Mouse (Mus musculus) lung, embryonic 14.5 days (tissue): ENCODE measurements around the gene Noxa1. TPM values are rescaled to one million over a fixed set of nuclear protein-coding genes. Genes with fewer than 3 reads are reported as not detected.

Experiments
- ATAC-seq: fragments of 200-750 bp; cut with Nextera tagmentation; 2 replicates; pipeline ENCODE4 v1.8.0; 2017; ENCODE audit warnings: mild to moderate bottlenecking, moderate TSS enrichment, moderate library complexity; ENCODE audit not compliant: insufficient read depth
- DNase-seq: peaks from one replicate; pipeline ENCODE4 v3.0.0-alpha.2; 2015
- H3K27ac ChIP-seq: fragments of 300-500 bp; sonication (generic); 2 replicates; pipeline ENCODE4 v1.5.1; 2014; ENCODE audit warnings: low read depth, mild to moderate bottlenecking, moderate library complexity
- H3K27me3 ChIP-seq: fragments of 300-500 bp; sonication (generic); 2 replicates; pipeline ENCODE4 v1.6.1; 2014; ENCODE audit warnings: low read length, control low read depth; ENCODE audit not compliant: insufficient read depth
- H3K36me3 ChIP-seq: fragments of 300-500 bp; sonication (generic); 2 replicates; pipeline ENCODE4 v1.6.1; 2014; ENCODE audit warnings: control low read depth; ENCODE audit not compliant: insufficient read depth
- H3K4me1 ChIP-seq: fragments of 300-500 bp; sonication (generic); 2 replicates; pipeline ENCODE4 v1.6.1; 2014; ENCODE audit warnings: antibody characterized with exemption, control low read depth; ENCODE audit not compliant: insufficient read depth
- H3K4me2 ChIP-seq: fragments of 300-500 bp; sonication (generic); 2 replicates; pipeline ENCODE4 v1.6.1; 2014; ENCODE audit warnings: mild to moderate bottlenecking
- H3K4me3 ChIP-seq: fragments of 300-500 bp; sonication (generic); 2 replicates; pipeline ENCODE4 v1.5.1; 2014; ENCODE audit warnings: low read depth, low read length
- H3K9ac ChIP-seq: fragments of 300-500 bp; sonication (generic); 2 replicates; pipeline ENCODE4 v1.6.1; 2014
- H3K9me3 ChIP-seq: fragments of 300-500 bp; sonication (generic); 2 replicates; pipeline ENCODE4 v1.6.1; 2016; ENCODE audit warnings: low read depth, low read length, control low read depth
- CTCF ChIP-seq: IDR thresholded peaks from 2 replicates; pipeline ENCODE4 v1.5.1; 2016; ENCODE audit warnings: antibody characterized with exemption, low read depth
- WGBS: fragments of 180-500 bp; shearing (Covaris S2); extraction: QIAGEN DNeasy Blood & Tissue Kit; methylation state at CpG from one replicate; pipeline ENCODE4 v1.1.7; 2014; 5-methylcytosine and 5-hydroxymethylcytosine counted together
- polyA plus RNA-seq: library from polyadenylated mRNA; unstranded; fragments of >200 nt; fragmentation: Nextera tagmentation; extraction: Ambion mirVana; gene quantifications from 2 replicates; pipeline ENCODE4 v1.2.1, GENCODE M21; 2014

The Noxa1 gene
- polyA plus RNA-seq, 1 experiment from 2014 or later: 0.41 TPM

GRCm38 (mm10) chr2:25114308-25114707 lies 19.4 kb upstream of the Noxa1 start:
- ATAC-seq (no peak), DNase-seq (no peak)
- Histone ChIP-seq H3K9ac (no peak overlapping the region), H3K4me2 (no peak overlapping the region), H3K4me3 (no peak overlapping the region), H3K4me1 (no peaks in the 10 kb centered on the region), H3K9me3 (no peaks in the 10 kb centered on the region), H3K36me3 (no peaks in the 10 kb centered on the region), H3K27me3 (no peaks in the 10 kb centered on the region), H3K27ac (no peak overlapping the region)
- 75% methylated on average over 2 of the region's 2 CpGs for WGBS
- TF ChIP-seq CTCF: no peak

GRCm38 (mm10) chr2:25111184-25111791 lies 16.3 kb upstream of the Noxa1 start:
- no peaks in the 10 kb centered on the region for H3K36me3 ChIP-seq
- no peak overlapping the region for H3K4me3 ChIP-seq
- no peak for TF ChIP-seq CTCF
- no peak overlapping the region for H3K9ac ChIP-seq
- H3K27ac ChIP-seq: peak overlapping the region; percentile 61
- 51% methylated on average over 9 of the region's 9 CpGs for WGBS
- no peaks in the 10 kb centered on the region for H3K9me3 ChIP-seq
- no peak overlapping the region for H3K4me2 ChIP-seq
- H3K4me1 ChIP-seq: no peaks in the 10 kb centered on the region
- ATAC-seq (peak; percentile 70), DNase-seq (peak; percentile 36)
- no peaks in the 10 kb centered on the region for H3K27me3 ChIP-seq

- Histone ChIP-seq H3K27me3 (no peaks in the 10 kb centered on the region), H3K9ac (no peak overlapping the region), H3K4me3 (no peak overlapping the region), H3K4me1 (no peaks in the 10 kb centered on the region), H3K9me3 (no peaks in the 10 kb centered on the region), H3K4me2 (no peak overlapping the region), H3K36me3 (no peaks in the 10 kb centered on the region), H3K27ac (peak overlapping the region; percentile 1; the same call in 1 of the 2 replicates)
- ATAC-seq (no peak), DNase-seq (peak; percentile 12)
- TF ChIP-seq CTCF: no peak
These were observed 15.7 kb upstream of the Noxa1 start for GRCm38 (mm10) chr2:25110505-25111183.

- H3K9me3 ChIP-seq: no peaks in the 10 kb centered on the region
- H3K4me2 ChIP-seq: no peak overlapping the region
- DNase-seq (no peak), ATAC-seq (no peak)
- no peak overlapping the region for H3K27ac ChIP-seq
- TF ChIP-seq CTCF: no peak
- no peaks in the 10 kb centered on the region for H3K4me1 ChIP-seq
- no peak overlapping the region for H3K9ac ChIP-seq
- no peak overlapping the region for H3K4me3 ChIP-seq
- no peaks in the 10 kb centered on the region for H3K27me3 ChIP-seq
- H3K36me3 ChIP-seq: no peaks in the 10 kb centered on the region
These were observed 14.5 kb upstream of the Noxa1 start for GRCm38 (mm10) chr2:25109487-25109886.

- no peaks in the 10 kb centered on the region for H3K9me3 ChIP-seq
- DNase-seq (peak; percentile 23), ATAC-seq (no peak)
- 58% methylated on average over 3 of the region's 3 CpGs for WGBS
- no peaks in the 10 kb centered on the region for H3K27me3 ChIP-seq
- no peak overlapping the region for H3K9ac ChIP-seq
- H3K4me2 ChIP-seq: no peak overlapping the region
- no peak overlapping the region for H3K27ac ChIP-seq
- H3K4me3 ChIP-seq: no peak overlapping the region
- no peaks in the 10 kb centered on the region for H3K36me3 ChIP-seq
- no peaks in the 10 kb centered on the region for H3K4me1 ChIP-seq
- no peak for TF ChIP-seq CTCF
These were observed 11.1 kb upstream of the Noxa1 start for GRCm38 (mm10) chr2:25106045-25106444.

GRCm38 (mm10) chr2:25104122-25104521 lies 9.2 kb upstream of the Noxa1 start:
- Histone ChIP-seq H3K4me3 (no peak overlapping the region), H3K9me3 (no peaks in the 10 kb centered on the region), H3K27ac (no peak overlapping the region), H3K36me3 (no peaks in the 10 kb centered on the region), H3K9ac (no peak overlapping the region), H3K27me3 (no peaks in the 10 kb centered on the region), H3K4me1 (no peaks in the 10 kb centered on the region), H3K4me2 (no peak overlapping the region)
- DNase-seq (no peak), ATAC-seq (no peak)
- TF ChIP-seq CTCF: no peak
- WGBS: 75% methylated on average over 2 of the region's 2 CpGs

GRCm38 (mm10) chr2:25099703-25100102 lies 4.8 kb upstream of the Noxa1 start:
- 65% methylated on average over 3 of the region's 3 CpGs for WGBS
- no peak for TF ChIP-seq CTCF
- no peak for ATAC-seq
- H3K4me3 ChIP-seq: no peak overlapping the region
- no peak overlapping the region for H3K27ac ChIP-seq
- no peaks in the 10 kb centered on the region for H3K4me1 ChIP-seq
- no peak overlapping the region for H3K4me2 ChIP-seq
- no peaks in the 10 kb centered on the region for H3K36me3 ChIP-seq
- DNase-seq: no peak
- no peaks in the 10 kb centered on the region for H3K9me3 ChIP-seq
- no peak overlapping the region for H3K9ac ChIP-seq
- no peaks in the 10 kb centered on the region for H3K27me3 ChIP-seq
